Mouse (Mus musculus): ENCODE results near the gene Metap2. TPM values are rescaled to one million over a fixed set of nuclear protein-coding genes. Genes with fewer than 3 reads are reported as not detected.

Gene Metap2
- total RNA-seq, 2 experiments from 2014 or later, result 217 to 253 TPM

DNA sequence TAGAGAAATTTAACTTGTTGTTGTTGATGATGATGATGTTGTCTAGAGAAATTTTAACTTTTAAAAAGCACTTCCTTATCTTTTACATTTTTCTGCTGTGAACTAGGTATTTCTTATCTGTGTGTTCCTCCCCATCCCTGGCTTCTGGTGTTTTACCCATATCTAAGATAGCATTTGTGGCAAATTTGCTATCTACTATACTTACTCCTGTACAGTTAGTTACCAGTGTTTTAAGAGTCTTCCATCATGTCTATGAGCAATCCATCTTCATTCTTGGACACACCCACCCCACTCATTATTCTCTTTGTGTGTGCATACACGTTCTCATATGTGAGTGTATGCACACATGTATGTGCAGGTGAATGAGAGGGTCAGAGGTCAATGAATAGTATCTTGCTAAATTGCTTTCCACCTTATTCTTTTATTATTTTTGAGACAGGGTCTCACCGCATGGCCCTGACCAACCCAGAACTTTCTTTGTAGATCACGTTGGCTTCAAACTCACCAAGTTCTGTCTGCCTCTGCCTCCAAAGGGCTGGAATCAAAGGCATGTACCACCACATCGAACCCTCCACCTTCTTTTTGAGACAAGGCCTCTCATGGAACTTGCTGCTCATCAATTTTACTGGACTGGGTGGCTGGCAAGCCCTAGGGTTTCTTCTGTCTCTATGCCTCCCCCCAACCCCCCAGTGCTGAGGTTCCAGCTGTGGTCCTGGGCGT lies 15.4 kb upstream of the Metap2 start:
- no peak for DNase-seq (ENCODE audit: low spot score in 2 of 2)

DNA sequence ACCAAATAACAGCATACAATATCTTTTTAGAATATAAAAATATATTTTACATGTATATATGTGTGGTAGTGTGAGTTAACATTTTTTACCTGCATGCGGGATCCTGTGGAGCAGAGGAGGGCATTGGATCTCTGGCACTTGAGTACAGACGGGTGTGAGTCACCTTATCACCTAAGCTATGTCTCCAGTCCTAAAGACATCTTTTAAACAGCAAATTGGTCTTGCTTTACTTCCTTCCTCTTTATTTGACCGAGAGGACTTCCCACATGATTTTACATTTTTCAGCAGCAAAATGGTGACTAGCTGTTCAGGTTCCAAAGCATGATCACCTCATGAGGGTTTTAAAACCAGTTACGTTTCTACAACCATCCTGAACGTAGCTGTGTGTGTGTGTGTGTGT lies 14.4 kb upstream of the Metap2 start:
- no peak for DNase-seq (ENCODE audit: low spot score in 2 of 2)

DNA sequence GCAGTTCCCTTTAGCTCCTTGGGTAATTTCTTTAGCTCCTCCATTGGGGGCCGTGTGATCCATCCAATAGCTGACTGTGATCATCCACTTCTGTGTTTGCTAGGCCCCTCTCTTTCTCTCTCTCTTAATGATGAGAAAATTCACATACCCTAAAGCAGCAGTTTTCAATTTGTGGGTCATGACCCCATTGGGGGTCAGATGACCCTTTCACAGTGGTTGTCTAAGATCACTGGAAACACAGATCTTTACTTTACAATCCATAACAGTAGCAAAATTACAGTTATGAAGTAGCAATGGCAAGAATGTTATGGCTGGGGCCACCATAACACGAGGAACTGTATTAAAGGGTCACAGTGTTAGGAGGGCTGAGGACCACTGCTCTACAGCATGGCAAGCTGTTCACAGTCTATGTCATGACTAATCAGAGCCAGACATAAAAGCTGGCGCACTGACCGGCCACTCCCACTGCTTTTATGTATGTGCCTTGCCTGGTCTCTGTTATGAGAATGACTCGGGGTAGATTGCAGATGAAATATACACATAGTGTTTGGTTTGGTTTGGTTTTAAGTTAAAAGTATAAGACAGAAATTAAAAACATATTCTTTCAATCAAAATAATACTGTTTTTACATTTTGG lies 13.0 kb upstream of the Metap2 start:
- no peak for DNase-seq (ENCODE audit: low spot score in 2 of 2)

DNA sequence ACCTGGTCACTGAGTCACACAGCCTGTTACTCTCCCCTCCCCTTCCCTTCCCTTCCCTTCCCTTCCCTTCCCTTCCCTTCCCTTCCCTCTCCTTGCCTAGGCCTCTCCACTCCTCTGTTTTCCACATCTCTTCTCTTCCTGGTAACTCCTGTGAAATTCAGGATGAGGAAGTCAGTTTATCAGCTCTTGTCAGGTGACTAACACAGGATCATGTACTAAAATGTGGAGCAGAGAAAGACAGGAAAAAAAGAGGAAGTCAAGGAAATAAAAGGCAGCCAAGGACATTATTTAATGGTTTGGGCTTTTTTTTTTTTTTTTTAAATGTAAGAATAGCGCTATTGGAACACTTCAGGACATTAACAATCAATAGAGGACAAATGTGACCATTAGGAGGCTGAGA lies 12.1 kb upstream of the Metap2 start:
- DNase-seq (ENCODE audit: low spot score in 2 of 2), result no peak

DNA sequence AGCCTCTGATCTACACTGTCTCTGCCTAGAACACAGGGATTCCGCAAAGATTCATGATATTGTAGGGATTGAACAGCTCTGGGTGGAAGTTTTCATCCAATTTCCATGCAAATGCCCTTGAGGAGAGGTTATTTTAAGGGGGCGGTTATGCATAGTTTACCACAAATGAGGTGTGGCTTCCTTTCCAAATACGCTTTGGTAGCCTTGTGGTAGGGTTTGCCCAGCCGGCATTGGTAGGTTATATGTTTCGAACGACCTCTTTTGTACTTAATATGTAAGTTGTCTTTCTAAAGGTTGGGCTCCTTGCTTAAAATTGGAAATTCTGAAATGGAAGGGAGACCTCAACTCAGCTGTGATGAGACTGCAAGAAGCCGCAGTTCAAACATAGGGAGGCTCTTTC lies 11.6 kb upstream of the Metap2 start:
- DNase-seq (ENCODE audit: low spot score in 2 of 2), result no peak

DNA sequence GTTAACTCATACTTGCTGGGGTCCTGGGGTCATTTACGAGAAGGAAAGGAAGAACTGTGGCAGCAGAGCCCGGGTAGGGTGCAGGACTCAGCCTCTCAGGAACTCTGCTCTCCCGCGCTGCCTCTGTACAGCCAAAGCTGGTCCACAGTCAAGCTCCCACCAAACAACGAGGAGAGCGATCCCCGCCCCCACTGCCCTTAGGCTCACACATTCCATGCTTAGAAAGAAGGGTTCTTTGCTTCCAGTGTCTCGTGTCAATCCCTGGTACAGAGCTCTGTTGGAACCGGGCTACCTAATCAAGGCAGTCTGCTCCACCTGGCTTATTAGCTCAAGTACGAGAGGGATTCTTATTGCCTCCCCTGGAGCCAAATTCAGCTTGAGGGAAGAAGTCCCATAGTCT lies 10.5 kb upstream of the Metap2 start:
- no peak for DNase-seq (ENCODE audit: low spot score in 2 of 2)

DNA sequence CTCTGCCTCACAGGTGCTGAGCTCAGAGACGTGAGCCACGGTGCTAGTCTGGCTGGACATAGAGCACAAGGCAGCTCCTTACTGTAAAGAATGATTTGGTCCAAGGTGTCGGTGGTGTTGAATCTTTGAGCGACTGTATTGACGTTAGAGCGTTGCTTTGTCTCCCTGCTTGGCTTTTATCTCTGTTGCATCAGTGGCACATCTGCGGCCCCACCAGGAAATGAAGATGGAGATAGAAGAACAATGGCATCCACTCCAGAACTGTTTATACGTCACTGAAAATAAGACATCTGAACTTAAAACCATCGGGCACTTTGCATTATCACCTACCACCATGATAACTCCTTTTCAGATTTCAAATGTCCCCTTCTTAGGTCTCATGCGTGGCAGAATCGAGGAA lies 3.0 kb upstream of the Metap2 start:
- no peak for DNase-seq (ENCODE audit: low spot score in 2 of 2)

DNA sequence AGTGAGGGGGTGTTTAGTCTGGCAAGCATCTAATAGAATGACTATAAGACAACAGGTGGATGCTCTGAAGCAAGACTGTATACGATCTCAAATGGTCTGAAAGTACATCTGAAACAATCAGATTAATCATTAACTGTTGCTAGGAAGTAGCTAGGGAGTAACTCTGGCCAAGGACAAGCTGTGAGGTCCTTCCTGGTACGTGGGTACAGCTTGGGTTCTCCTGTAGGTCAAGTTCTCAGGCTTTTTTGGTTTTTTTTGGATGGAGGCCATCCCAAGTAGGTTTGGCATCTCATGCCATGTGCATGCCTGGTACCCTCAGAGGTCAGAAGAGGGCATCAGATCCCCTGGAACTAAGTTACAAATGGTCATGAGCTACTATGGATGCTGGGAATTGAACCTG lies 2.4 kb upstream of the Metap2 start:
- DNase-seq (ENCODE audit: low spot score in 2 of 2), result no peak

DNA sequence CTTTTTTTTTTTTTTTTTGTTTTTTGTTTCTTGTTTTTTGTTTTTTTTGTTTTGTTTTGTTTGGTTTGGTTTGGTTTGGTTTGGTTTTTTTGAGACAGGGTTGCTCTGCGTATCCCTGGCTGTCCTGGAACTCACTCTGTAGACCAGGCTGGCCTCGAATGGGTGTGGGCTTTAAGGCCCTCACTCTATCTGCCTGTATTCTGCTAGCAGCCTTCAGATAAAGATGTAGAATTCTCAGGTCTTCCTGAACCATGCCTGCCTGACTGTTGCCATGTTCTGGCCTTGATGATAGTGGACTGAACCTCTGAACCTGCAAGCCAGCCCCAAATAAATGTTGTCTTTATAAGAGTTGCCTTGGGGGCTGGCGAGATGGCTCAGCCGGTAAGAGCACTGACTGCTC lies 4.3 kb downstream of the Metap2 start:
- DNase-seq (ENCODE audit: low spot score in 2 of 2), result no peak

DNA sequence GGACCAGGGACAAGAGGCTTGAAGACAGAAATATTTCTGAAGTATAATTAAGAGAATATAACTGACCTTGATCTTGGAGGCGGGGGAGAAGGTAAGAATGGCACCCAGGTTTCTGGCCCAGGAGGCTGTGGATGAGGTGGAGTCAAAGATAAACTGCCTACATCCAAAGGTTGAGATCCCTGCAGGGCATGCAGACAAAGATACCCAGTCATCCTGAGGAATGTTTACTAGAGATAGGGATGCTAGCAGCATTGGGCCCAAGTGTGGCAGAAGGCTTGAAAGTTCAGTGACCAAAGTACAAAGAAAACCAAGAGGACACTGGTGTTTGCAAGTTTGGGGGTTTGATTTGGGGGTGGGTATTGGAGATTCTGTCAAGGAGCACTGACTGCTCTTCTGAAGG lies 5.9 kb downstream of the Metap2 start:
- no peak for DNase-seq (ENCODE audit: low spot score in 2 of 2)

DNA sequence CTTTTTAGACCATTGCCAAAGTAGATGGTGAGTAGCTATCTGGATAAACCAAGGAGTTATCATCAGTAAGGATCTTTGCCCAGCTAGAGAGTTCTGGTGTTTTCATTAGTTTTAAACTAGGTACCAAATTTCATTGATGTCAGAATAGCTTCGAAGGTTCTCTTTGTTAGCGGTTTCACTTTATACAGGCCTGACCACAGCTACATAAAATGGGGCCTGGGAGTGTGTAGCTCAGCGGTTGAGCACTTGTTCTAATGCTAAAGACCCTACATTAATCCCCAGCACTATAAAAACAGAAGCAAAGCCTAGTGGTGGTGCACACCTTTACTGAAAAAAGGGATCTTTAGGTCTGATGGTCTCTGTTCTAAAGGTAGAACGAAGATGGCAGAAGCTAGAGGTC lies 6.3 kb downstream of the Metap2 start:
- DNase-seq (ENCODE audit: low spot score in 2 of 2), result no peak

DNA sequence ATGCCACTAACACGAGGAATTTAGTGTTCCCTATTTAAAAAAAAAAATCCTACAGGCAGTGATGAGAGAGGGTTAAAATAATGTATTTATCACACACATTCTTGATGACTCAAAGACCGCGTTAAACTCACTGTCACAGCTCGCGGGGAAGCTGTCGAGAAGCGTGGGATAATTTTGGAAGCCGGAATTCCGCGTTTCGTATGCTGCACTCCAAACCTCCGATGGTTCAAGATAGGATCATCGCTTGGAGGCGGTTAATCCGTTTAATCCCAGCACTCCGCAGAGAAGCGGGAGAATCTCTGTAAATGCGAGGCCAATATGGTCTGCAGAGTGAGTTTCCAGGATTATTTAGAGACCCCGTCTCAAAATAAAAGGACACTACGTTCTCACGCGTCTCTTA lies 6.9 kb downstream of the Metap2 start:
- DNase-seq (ENCODE audit: low spot score in 2 of 2), result no peak

DNA sequence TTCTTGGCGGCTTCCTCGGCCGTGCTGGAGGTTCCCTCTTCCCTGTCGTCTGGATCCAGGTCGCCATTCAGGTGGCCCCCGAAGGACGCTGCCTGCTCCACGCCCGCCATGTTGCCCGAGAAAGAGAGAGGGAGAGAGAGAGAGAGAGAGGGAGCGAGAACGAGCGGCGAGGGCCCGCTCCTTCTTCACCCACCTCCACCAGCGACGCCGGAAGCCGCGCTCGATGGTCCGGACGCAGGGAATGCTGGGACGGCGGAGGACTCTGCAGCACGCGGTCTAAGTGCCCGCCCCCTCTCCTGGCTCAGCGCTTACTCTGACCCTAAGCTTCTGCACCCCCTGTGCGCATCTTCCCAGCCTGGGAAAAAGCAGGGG lies 7.3 kb downstream of the Metap2 start:
- DNase-seq (ENCODE audit: low spot score in 2 of 2), result peak; percentile 67 to 75

DNA sequence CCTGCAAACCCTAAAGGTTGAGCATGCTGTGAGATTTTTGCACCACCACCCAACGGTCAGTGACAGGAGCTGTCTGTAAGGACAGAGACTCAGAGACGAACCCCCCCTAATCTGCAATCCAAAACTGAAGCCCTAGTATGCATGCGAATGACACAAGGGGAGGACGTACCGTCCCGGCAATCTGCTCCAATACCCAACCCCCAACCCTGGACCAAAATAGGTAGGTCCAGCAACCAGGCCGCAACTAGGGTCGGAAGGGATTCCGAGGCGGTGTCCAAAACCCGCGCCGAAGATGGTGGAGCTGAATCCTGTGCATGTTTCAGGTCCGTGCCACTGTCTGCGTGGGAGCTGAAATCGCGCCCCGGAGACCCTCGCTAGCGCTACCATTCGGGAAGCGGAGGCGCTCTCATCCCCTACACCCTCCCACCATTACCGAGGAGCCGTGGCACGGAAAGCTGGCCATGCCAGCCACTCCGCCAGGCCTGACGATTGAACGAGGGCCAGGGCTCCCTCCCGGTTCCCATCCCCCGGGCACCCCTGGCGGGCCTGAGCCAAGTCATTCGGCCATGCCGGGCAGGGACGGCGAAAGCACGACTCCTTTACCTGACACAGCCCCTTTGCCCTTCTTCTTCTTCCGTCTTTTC lies 7.8 kb downstream of the Metap2 start:
- no peak for DNase-seq (ENCODE audit: low spot score in 2 of 2)

DNA sequence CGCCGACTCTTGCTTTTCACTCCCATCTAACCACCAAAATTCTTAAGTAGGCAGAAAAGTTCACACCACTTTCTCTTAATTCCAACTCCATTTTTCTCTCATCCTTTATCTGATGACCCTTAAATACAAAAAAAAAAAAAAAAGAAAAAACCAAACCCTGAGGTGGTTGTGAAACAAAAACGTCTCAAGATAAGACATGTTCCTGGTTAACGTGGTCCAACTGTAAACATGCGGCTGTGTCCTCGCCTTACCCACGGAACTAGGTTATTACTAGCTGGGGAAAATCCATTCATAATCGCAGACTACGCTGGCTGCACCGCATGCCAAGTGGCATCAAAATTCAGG lies 8.3 kb downstream of the Metap2 start:
- DNase-seq (ENCODE audit: low spot score in 2 of 2), result no peak

DNA sequence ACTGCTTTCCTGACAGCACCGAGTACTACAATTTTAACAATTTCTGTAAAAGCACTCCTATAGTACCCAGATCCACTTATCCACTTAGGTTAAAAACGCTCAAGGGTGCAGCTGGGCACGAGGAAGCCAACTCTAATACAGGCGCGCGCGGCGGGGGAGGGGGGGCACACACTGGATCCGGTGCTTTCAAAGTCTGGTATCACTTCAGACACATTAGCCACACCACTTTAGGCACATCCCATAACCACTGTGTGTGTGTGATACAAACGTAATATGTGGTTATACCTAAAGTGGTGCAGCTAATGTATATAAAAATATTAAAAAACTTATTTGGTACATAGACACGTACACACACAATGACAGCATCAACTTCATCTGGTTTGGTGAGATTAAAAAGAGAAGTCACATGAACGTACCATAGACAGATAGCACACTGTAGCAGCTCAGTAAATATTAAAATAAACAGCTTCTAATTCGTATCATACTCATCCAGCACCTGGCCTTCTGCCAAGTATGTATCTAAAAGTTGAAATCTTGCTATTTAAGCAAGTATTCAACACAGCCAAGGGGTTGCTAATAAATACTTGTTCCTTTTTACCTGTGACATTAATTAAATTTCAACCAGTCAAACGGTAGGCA lies 10.9 kb downstream of the Metap2 start:
- DNase-seq (ENCODE audit: low spot score in 2 of 2), result no peak

DNA sequence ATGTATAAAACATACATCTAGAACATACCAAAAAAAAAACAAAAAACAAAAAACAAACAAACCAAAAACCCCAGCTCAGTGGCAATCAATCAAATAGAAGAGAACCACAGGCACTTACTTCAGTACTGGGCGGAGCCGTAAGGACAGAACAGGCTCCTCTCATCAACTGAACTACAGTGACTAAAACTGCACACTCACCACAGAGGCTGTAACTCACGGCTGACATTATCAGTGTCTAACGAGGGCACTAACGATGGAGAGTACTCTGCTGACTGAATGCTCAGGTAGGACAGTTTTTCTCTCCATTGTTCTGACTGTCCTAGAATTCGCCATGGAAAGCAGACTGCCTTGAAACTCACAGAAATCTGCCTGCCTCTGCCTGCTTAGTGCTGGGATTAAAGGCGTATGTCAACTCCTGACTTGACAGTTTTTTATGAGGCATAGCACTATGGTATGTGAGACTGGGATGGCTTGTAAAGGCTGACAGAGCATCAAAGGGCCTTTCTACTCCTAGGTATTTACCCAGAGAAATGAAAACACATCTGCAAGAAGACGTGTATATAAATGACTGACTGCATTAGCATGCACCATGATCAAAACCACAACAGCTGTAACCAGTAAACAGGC lies 14.0 kb downstream of the Metap2 start:
- no peak for DNase-seq (ENCODE audit: low spot score in 2 of 2)

DNA sequence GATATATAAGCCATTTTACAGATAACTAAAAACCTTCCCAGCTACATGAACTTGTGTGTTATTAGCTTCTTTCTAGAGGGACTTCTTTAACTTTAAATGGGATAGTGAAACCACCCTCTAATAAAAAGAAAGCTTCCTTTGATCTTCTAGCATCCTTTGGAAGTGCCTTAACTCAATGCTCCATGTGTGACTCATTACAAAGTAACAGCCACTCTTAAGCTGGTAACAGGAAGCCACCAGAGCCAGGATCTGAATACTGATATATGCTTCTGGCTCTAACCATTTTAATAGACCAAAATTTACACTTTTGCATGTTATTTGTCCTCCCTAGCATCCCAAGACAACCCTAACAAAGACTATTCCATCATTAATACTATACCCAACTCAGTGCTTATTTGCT lies 15.0 kb downstream of the Metap2 start:
- DNase-seq (ENCODE audit: low spot score in 2 of 2), result no peak

DNA sequence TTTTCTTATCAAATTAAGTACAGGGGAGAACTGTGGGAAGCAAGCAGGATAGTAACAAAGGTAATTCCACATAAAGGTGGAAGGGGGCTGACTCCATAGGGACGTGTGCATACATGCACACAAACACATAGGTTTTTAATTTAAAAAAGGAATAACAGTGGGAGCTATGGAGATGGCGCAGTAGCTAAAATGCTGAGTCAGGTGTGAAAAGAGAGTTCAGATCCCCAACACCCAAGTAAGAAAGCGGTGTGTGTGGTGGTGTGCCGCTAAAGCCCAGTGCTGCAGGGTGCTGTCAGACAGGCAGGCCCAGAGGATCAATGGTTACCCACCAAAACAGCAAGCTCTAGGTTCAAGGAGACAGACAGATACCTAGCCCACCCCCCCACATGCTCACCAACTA lies 18.2 kb downstream of the Metap2 start:
- DNase-seq (ENCODE audit: low spot score in 2 of 2), result no peak

DNA sequence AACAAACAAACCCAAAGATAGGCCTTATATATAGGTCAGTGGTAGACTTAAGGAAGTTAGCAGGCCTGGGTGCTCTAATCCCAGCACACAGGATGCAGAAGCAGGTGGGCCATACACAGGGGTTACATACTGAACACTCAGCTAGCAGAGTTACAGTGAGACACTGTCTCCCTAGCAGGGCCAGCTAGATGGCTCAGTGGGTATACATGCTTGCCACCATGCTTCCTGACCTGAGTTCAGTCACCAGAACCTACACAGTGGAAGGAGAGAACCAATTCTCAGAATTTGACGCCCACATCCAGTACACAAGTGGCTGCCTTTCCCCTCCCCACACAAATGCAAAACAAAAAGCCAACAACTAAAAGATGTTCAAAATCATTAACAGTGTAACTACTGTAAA lies 20.1 kb downstream of the Metap2 start:
- no peak for DNase-seq (ENCODE audit: low spot score in 2 of 2)

DNA sequence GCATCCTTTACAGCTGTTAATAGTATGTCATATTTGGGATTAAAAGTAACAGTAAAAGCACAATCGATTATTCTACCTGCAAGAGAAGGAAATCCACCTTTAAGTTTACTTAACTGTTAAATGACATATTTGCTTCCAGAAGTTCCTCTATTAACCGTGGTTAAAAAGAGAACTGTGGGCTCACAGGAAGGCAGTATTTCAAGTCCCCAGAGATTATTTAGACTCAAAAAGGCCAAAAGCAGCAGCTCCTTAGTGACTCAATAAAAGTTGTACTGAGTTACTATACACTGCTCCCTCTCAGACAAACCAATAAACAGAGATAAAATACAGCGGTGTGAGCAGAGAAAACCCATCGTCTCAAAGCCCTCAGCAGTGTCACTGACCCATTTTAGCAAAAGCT lies 28.0 kb downstream of the Metap2 start:
- no peak for DNase-seq (ENCODE audit: low spot score in 2 of 2)

DNA sequence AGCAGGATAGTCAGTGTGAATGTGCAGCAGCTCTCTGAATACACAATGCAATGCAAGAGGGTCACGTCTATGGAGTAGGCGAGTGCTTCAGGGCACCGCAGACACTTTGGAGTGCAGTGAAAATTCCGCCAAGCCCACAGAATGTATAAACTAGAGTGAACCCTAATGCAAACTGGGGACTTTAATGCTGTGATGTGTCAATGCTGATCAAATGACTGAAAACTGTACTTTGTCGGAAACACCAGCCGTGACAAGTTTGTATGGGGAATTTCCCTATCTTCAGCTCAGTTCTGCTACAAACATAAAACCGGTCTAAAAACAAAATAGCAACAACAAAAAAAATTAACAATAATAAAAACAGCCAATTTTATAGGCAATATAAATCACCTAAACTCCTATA lies 28.5 kb downstream of the Metap2 start:
- DNase-seq (ENCODE audit: low spot score in 2 of 2), result no peak

Measured in adrenal gland, postnatal 4 days (tissue).